ENCODE assay signal across 19 mouse cellular contexts in genomic region chr16:93308666-93309360, GRCm38 (mm10).
DNase-seq lines count a peak whose midpoint lies in the region; ATAC-seq and TF ChIP-seq lines count a peak whose summit lies in the region.
"Had no signal": no experiment of that assay in that cellular context is flagged by ENCODE, and none has a peak within 500 bp of the region (broad histone marks: within the 10 kb centered on the region; RNA-seq: fewer than 3 reads in every experiment).

No protein-coding gene starts in this region.

- DNase-seq in MEL (ENCODE audit: low read depth, low spot score): peak; percentile 23
- no peak for DNase-seq in left cerebral cortex, adult 11 months (ENCODE audit: low spot score)
- no peak for DNase-seq in midbrain, postnatal 0 days (ENCODE audit: low spot score)
- DNase-seq: adrenal gland, postnatal 25 days; cerebellum, adult 11-12 months; cerebellum, postnatal 25 days; heart, adult 2 months; kidney, adult 8-10 months; lung, embryonic 14.5 days; midbrain, embryonic 14.5 days; retina, postnatal 1 day; thymus, adult 18-20 months had no signal

- H3K9ac ChIP-seq in intestine, postnatal 0 days (ENCODE audit: low read depth, low read length): no peak overlapping the region
- H3K9ac ChIP-seq in intestine, embryonic 16.5 days (ENCODE audit: low read depth, low read length): no peak overlapping the region
- H3K9ac ChIP-seq in MEL (ENCODE audit: control insufficient read depth, low read depth, low read length, poor library complexity, severe bottlenecking): no peak overlapping the region
- no peak overlapping the region for H3K9ac ChIP-seq in stomach, embryonic 14.5 days (replicated peaks; ENCODE audit: low read depth, low read length)
- no peak overlapping the region for H3K9ac ChIP-seq in midbrain, postnatal 0 days (replicated peaks; ENCODE audit: low read length, poor library complexity, severe bottlenecking)
- H3K9ac ChIP-seq: limb, embryonic 12.5 days; liver, embryonic 12.5 days; lung, embryonic 14.5 days had no signal

- H3K27me3 ChIP-seq in intestine, postnatal 0 days (replicated peaks; ENCODE audit: control insufficient read depth, insufficient read depth, low read length): 0 out of 2 replicates have a peak, but pooled peaks cover 4% of the 10 kb centered on the region
- no peaks in the 10 kb centered on the region for H3K27me3 ChIP-seq in intestine, embryonic 16.5 days (replicated peaks; ENCODE audit: control insufficient read depth, insufficient read depth, low read length)
- H3K27me3 ChIP-seq in MEL (ENCODE audit: control insufficient read depth in 1 of 2, insufficient read depth in 2 of 2, low read length in 2 of 2): no peaks in the 10 kb centered on the region
- peaks cover 7% of the 10 kb centered on the region for H3K27me3 ChIP-seq in stomach, embryonic 14.5 days (ENCODE audit: control insufficient read depth, insufficient read depth, low read length)
- H3K27me3 ChIP-seq in midbrain, postnatal 0 days (ENCODE audit: insufficient read depth, low read length): no peaks in the 10 kb centered on the region

- H3K36me3 ChIP-seq in intestine, postnatal 0 days (ENCODE audit: control insufficient read depth, insufficient read depth): no peaks in the 10 kb centered on the region
- no peaks in the 10 kb centered on the region for H3K36me3 ChIP-seq in intestine, embryonic 16.5 days (ENCODE audit: control insufficient read depth, insufficient read depth, low read length)
- H3K36me3 ChIP-seq in MEL (ENCODE audit: control insufficient read depth in 1 of 2, insufficient read depth in 2 of 2, low read length in 2 of 2): no peaks in the 10 kb centered on the region
- H3K36me3 ChIP-seq in stomach, embryonic 14.5 days (ENCODE audit: control insufficient read depth, insufficient read depth, low read length): no peaks in the 10 kb centered on the region
- H3K36me3 ChIP-seq in midbrain, postnatal 0 days (ENCODE audit: insufficient read depth, low read length): no peaks in the 10 kb centered on the region
- H3K36me3 ChIP-seq: limb, embryonic 12.5 days; liver, embryonic 12.5 days had no signal

- no peak overlapping the region for H3K27ac ChIP-seq in intestine, postnatal 0 days (ENCODE audit: low read depth, low read length)
- no peak overlapping the region for H3K27ac ChIP-seq in intestine, embryonic 16.5 days (ENCODE audit: low read length)
- no peak overlapping the region for H3K27ac ChIP-seq in MEL (ENCODE audit: control insufficient read depth, low read depth, low read length)
- no peak overlapping the region for H3K27ac ChIP-seq in stomach, embryonic 14.5 days (ENCODE audit: low read length)
- no peak overlapping the region for H3K27ac ChIP-seq in midbrain, postnatal 0 days (ENCODE audit: low read depth, low read length)
- H3K27ac ChIP-seq: heart, adult 2 months; limb, embryonic 12.5 days; liver, embryonic 12.5 days had no signal

- no peak for TF ChIP-seq POLR2A in MEL (IDR thresholded peaks at IDR 0.05; ENCODE audit: control insufficient read depth in 1 of 2, insufficient read depth in 1 of 2, low read depth in 1 of 2, low read length in 2 of 2, poor library complexity in 1 of 2)

- no peak overlapping the region for H3K4me2 ChIP-seq in intestine, postnatal 0 days (replicated peaks; ENCODE audit: low read depth)
- no peak overlapping the region for H3K4me2 ChIP-seq in intestine, embryonic 16.5 days (ENCODE audit: low read depth, low read length)
- no peak overlapping the region for H3K4me2 ChIP-seq in stomach, embryonic 14.5 days (replicated peaks; ENCODE audit: low read depth, low read length)
- H3K4me2 ChIP-seq in midbrain, postnatal 0 days (ENCODE audit: low read depth, low read length, poor library complexity, severe bottlenecking): no peak overlapping the region
- H3K4me2 ChIP-seq: limb, embryonic 12.5 days; liver, embryonic 12.5 days; lung, embryonic 14.5 days had no signal

- peak; percentile 15; the same call in 1 of the 2 replicates for TF ChIP-seq CTCF in intestine, postnatal 0 days (IDR thresholded peaks at IDR 0.05; ENCODE audit: low read depth)
- no peak; a peak in 1 of 6 replicates for TF ChIP-seq CTCF in MEL (IDR thresholded peaks at IDR 0.05 in 2 of 3, conservative IDR thresholded peaks at IDR 0.05 in 1 of 3; ENCODE audit: control insufficient read depth in 1 of 3, insufficient read depth in 1 of 3, low read depth in 2 of 3, low read length in 3 of 3, poor library complexity in 1 of 3, severe bottlenecking in 1 of 3)
- no peak for TF ChIP-seq CTCF in midbrain, postnatal 0 days (IDR thresholded peaks at IDR 0.05)

- 79% methylated on average over 2 of the region's 2 CpGs for WGBS in intestine, postnatal 0 days
- WGBS in intestine, embryonic 16.5 days: 88% methylated on average over 2 of the region's 2 CpGs
- WGBS in stomach, embryonic 14.5 days: 82% methylated on average over 2 of the region's 2 CpGs
- 88% methylated on average over 2 of the region's 2 CpGs for WGBS in midbrain, postnatal 0 days

- no peaks in the 10 kb centered on the region; the same call in 1 of the 2 replicates for H3K9me3 ChIP-seq in intestine, postnatal 0 days (ENCODE audit: control insufficient read depth)
- H3K9me3 ChIP-seq in intestine, embryonic 16.5 days (ENCODE audit: control insufficient read depth, low read length): no peaks in the 10 kb centered on the region
- H3K9me3 ChIP-seq in MEL (replicated peaks; ENCODE audit: insufficient read depth, low read length): no peaks in the 10 kb centered on the region
- no peaks in the 10 kb centered on the region for H3K9me3 ChIP-seq in stomach, embryonic 14.5 days (ENCODE audit: control insufficient read depth, low read depth, low read length)
- H3K9me3 ChIP-seq in midbrain, postnatal 0 days (ENCODE audit: low read length): no peaks in the 10 kb centered on the region

- no peak overlapping the region for H3K4me3 ChIP-seq in intestine, postnatal 0 days (ENCODE audit: low read depth, low read length)
- no peak overlapping the region for H3K4me3 ChIP-seq in intestine, embryonic 16.5 days (ENCODE audit: low read length)
- H3K4me3 ChIP-seq in MEL (ENCODE audit: control insufficient read depth in 1 of 2, insufficient read depth in 1 of 2, low read depth in 2 of 2, low read length in 2 of 2): no peak overlapping the region
- no peak overlapping the region for H3K4me3 ChIP-seq in stomach, embryonic 14.5 days (ENCODE audit: low read depth, low read length)
- H3K4me3 ChIP-seq in midbrain, postnatal 0 days (ENCODE audit: low read depth, low read length): no peak overlapping the region
- H3K4me3 ChIP-seq: heart, adult 2 months; limb, embryonic 12.5 days; liver, embryonic 12.5 days had no signal

- no peaks in the 10 kb centered on the region for H3K79me2 ChIP-seq in MEL (ENCODE audit: control insufficient read depth, insufficient read depth, low read length, poor library complexity)

- H3K4me1 ChIP-seq in intestine, postnatal 0 days (replicated peaks; ENCODE audit: control insufficient read depth, insufficient read depth, low read length): no peaks in the 10 kb centered on the region
- H3K4me1 ChIP-seq in intestine, embryonic 16.5 days (ENCODE audit: control insufficient read depth, insufficient read depth, low read length): no peaks in the 10 kb centered on the region
- H3K4me1 ChIP-seq in MEL (ENCODE audit: control insufficient read depth in 1 of 2, insufficient read depth in 2 of 2, low read length in 2 of 2): no peaks in the 10 kb centered on the region
- no peaks in the 10 kb centered on the region for H3K4me1 ChIP-seq in stomach, embryonic 14.5 days (ENCODE audit: control insufficient read depth, insufficient read depth, low read length)
- no peaks in the 10 kb centered on the region for H3K4me1 ChIP-seq in midbrain, postnatal 0 days (ENCODE audit: insufficient read depth, low read length)
- H3K4me1 ChIP-seq: liver, embryonic 12.5 days had no signal

- TF ChIP-seq RAD21 in MEL (IDR thresholded peaks at IDR 0.05; ENCODE audit: low read depth, low read length): no peak

- TF ChIP-seq EP300 in MEL (IDR thresholded peaks at IDR 0.05; ENCODE audit: low read depth in 1 of 2, low read length in 2 of 2): no peak

- 0 out of 2 replicates have a peak, but pooled peaks have one; percentile 8 for ATAC-seq in intestine, postnatal 0 days
- ATAC-seq in intestine, embryonic 16.5 days: no peak
- ATAC-seq in granulocyte monocyte progenitor cell, adult 5-6 weeks (replicated peaks; ENCODE audit: poor library complexity, severe bottlenecking): peak; percentile 76
- 0 out of 2 replicates have a peak, but pooled peaks have one; percentile 28 for ATAC-seq in stomach, embryonic 14.5 days (ENCODE audit: insufficient number of reproducible peaks, insufficient read depth, low FRiP score, low read depth)
- no peak for ATAC-seq in midbrain, postnatal 0 days (ENCODE audit: low FRiP score)
- ATAC-seq: activated CD4-positive, CD25-positive, alpha-beta regulatory T cell, adult 4 months; liver, embryonic 12.5 days had no signal

TF ChIP-seq in MEL, 35 proteins besides CTCF, POLR2A, EP300 and RAD21:
- TF ChIP-seq TAL1 (IDR thresholded peaks at IDR 0.05; ENCODE audit: low read length): no peak
- no peak for TF ChIP-seq ETS1 (IDR thresholded peaks at IDR 0.05; ENCODE audit: low read depth, low read length)
- TF ChIP-seq CHD1 (IDR thresholded peaks at IDR 0.05; ENCODE audit: low read depth, low read length): no peak
- no peak for TF ChIP-seq KAT2A (conservative IDR thresholded peaks at IDR 0.05; ENCODE audit: low read depth, low read length)
- no peak for TF ChIP-seq HCFC1 (IDR thresholded peaks at IDR 0.05; ENCODE audit: low read depth, low read length)
- TF ChIP-seq JUND (IDR thresholded peaks at IDR 0.05; ENCODE audit: low read depth, low read length): no peak
- TF ChIP-seq GABPA (IDR thresholded peaks at IDR 0.05; ENCODE audit: low read depth, low read length): no peak
- TF ChIP-seq SMC3 (IDR thresholded peaks at IDR 0.05; ENCODE audit: low read depth, low read length): no peak
- TF ChIP-seq MYB (IDR thresholded peaks at IDR 0.05; ENCODE audit: low read depth, low read length): no peak
- no peak for TF ChIP-seq ZKSCAN1 (IDR thresholded peaks at IDR 0.05; ENCODE audit: low read depth, low read length)
- TF ChIP-seq UBTF (IDR thresholded peaks at IDR 0.05; ENCODE audit: borderline replicate concordance, insufficient read depth, low read depth, low read length): no peak
- no peak for TF ChIP-seq BHLHE40 (IDR thresholded peaks at IDR 0.05; ENCODE audit: borderline replicate concordance, low read depth, low read length)
- no peak for TF ChIP-seq TCF12 (IDR thresholded peaks at IDR 0.05; ENCODE audit: low read depth, low read length)
- no peak for TF ChIP-seq E2F4 (IDR thresholded peaks at IDR 0.05; ENCODE audit: borderline replicate concordance, low read depth, low read length)
- TF ChIP-seq ELF1 (IDR thresholded peaks at IDR 0.05; ENCODE audit: low read depth, low read length): no peak
- TF ChIP-seq ZNF384 (IDR thresholded peaks at IDR 0.05; ENCODE audit: low read depth, low read length): no peak
- TF ChIP-seq POLR2AphosphoS5 (IDR thresholded peaks at IDR 0.05; ENCODE audit: borderline replicate concordance, low read depth, low read length): no peak
- TF ChIP-seq MYC (IDR thresholded peaks at IDR 0.05; ENCODE audit: low read depth, low read length): no peak
- TF ChIP-seq SIN3A (IDR thresholded peaks at IDR 0.05; ENCODE audit: low read length): no peak

Comparison
In these comparisons a context has a peak if more than half of its experiments do, and no peak if none do; other contexts are left out.
1. ATAC-seq: peak in intestine, postnatal 0 days (single experiment), granulocyte monocyte progenitor cell, adult 5-6 weeks (single experiment) and stomach, embryonic 14.5 days (single experiment); none in intestine, embryonic 16.5 days (single experiment) and midbrain, postnatal 0 days (single experiment).